10 mouse cellular contexts compared by ENCODE assay signal in the genomic region with DNA sequence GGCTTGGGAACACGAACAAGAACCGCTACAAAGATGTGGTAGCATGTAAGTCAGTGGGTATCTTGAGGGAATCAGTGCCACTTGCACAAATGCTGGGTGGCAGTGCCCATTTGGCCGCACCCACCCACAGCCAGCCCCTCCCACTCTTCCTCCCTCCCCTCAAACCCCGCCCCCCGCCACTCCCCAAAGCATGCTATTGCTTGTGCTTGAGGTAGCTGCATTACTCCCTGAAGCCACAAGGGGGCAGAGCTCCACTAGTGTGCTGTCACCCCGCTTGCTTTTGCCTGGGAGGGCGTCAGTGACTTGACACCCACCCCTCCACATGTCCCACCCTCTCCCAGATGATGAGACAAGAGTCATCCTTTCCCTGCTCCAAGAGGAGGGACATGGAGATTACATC. TPM values are rescaled to one million over a fixed set of nuclear protein-coding genes. Genes with fewer than 3 reads are reported as not detected.
A peak's percentile ranks its signal among the peaks of the same experiment; 100 is the strongest.
DNase-seq lines count a peak whose midpoint lies in the region; ATAC-seq and TF ChIP-seq lines count a peak whose summit lies in the region.
"Had no signal": no experiment of that assay in that cellular context is flagged by ENCODE, and none has a peak within 500 bp of the region (broad histone marks: within the 10 kb centered on the region; RNA-seq: fewer than 3 reads in every experiment).

No protein-coding gene starts in this region.

- no peak overlapping the region for H3K9ac ChIP-seq in hindbrain, embryonic 13.5 days
- H3K9ac ChIP-seq: limb, embryonic 15.5 days had no signal

- H3K4me2 ChIP-seq in hindbrain, embryonic 13.5 days, result no peak overlapping the region
- H3K4me2 ChIP-seq: limb, embryonic 15.5 days had no signal

- peak; percentile 63 for DNase-seq in hindbrain, embryonic 10.5 days (ENCODE audit: low spot score)
- peak; percentile 64 to 77 for DNase-seq in CD8-positive naive resting alpha-beta T cell, adult 2 months (ENCODE audit: low read depth in 2 of 2, low spot score in 2 of 2)
- DNase-seq in c-Kit-positive CD71-positive TER-119-negative erythroid progenitor cells, embryonic 14.5 days (ENCODE audit: low read depth), result peak; percentile 56
- peak; percentile 60 for DNase-seq in gastrocnemius, postnatal 14 days
- peak; percentile 48 to 76 for DNase-seq in layer of hippocampus, adult 2 months (ENCODE audit: low spot score in 2 of 2)
- DNase-seq in spleen, postnatal 4 days (ENCODE audit: low spot score in 2 of 2), result peak; percentile 81 to 92

- H3K9me3 ChIP-seq in hindbrain, embryonic 10.5 days, result no peaks in the 10 kb centered on the region
- H3K9me3 ChIP-seq in hindbrain, embryonic 13.5 days, result no peaks in the 10 kb centered on the region
- H3K9me3 ChIP-seq: limb, embryonic 15.5 days had no signal

- 11% methylated on average over 7 of the region's 7 CpGs for WGBS in hindbrain, embryonic 10.5 days
- 17% methylated on average over 7 of the region's 7 CpGs for WGBS in hindbrain, embryonic 13.5 days

- H3K4me3 ChIP-seq in hindbrain, embryonic 10.5 days, result no peak overlapping the region
- H3K4me3 ChIP-seq in hindbrain, embryonic 13.5 days, result no peak overlapping the region
- H3K4me3 ChIP-seq in layer of hippocampus, adult 2 months, result no peak overlapping the region
- H3K4me3 ChIP-seq: limb, embryonic 15.5 days had no signal

- intact Hi-C loops in gastrocnemius, postnatal 14 days (cut with DNase I; ENCODE audit: low total_unique reads), result no loop called here

- peaks cover 48% of the 10 kb centered on the region for H3K27me3 ChIP-seq in hindbrain, embryonic 10.5 days (ENCODE audit: insufficient read depth, poor library complexity, severe bottlenecking)
- peaks cover 40% of the 10 kb centered on the region for H3K27me3 ChIP-seq in hindbrain, embryonic 13.5 days

- peaks cover 11% of the 10 kb centered on the region for H3K4me1 ChIP-seq in hindbrain, embryonic 10.5 days (replicated peaks)
- peaks cover 11% of the 10 kb centered on the region for H3K4me1 ChIP-seq in hindbrain, embryonic 13.5 days (replicated peaks)

- ATAC-seq in hindbrain, embryonic 13.5 days (ENCODE audit: low FRiP score), result no peak
- ATAC-seq in megakaryocyte progenitor cell, adult 5-6 weeks (replicated peaks; ENCODE audit: poor library complexity), result peak; percentile 62

- TF ChIP-seq CTCF in layer of hippocampus, adult 2 months (conservative IDR thresholded peaks at IDR 0.05), result peak; percentile 77

- no peaks in the 10 kb centered on the region for H3K36me3 ChIP-seq in hindbrain, embryonic 10.5 days
- no peaks in the 10 kb centered on the region for H3K36me3 ChIP-seq in hindbrain, embryonic 13.5 days
- H3K36me3 ChIP-seq: limb, embryonic 15.5 days had no signal

- no peak overlapping the region for H3K27ac ChIP-seq in hindbrain, embryonic 10.5 days
- H3K27ac ChIP-seq in hindbrain, embryonic 13.5 days, result no peak overlapping the region
- H3K27ac ChIP-seq in layer of hippocampus, adult 2 months, result no peak overlapping the region
- H3K27ac ChIP-seq: limb, embryonic 15.5 days had no signal

RNA-seq across cellular contexts. Expression of a gene that starts 3.2 kb away (rescaled TPM):
- polyA plus RNA-seq in hindbrain, embryonic 10.5 days (2016; fragmentation: Nextera tagmentation; extraction: Ambion mirVana), result 8.0 and 10.9 TPM in 2 replicates
- polyA plus RNA-seq in hindbrain, embryonic 13.5 days (2015; fragmentation: Nextera tagmentation; extraction: Ambion mirVana), result 7.4 and 8.2 TPM in 2 replicates
- 1 to 10 TPM; 2.6 to 3.1 TPM for total RNA-seq in gastrocnemius, postnatal 14 days (2021)
- total RNA-seq in layer of hippocampus, adult 2 months (2021), result 1 to 10 TPM; 5.0 to 6.3 TPM
- total RNA-seq in megakaryocyte progenitor cell, adult 5-6 weeks (2015), result 51.7 and 55.5 TPM in 2 replicates
- 287 and 316 TPM in 2 replicates for total RNA-seq in megakaryocyte progenitor cell, adult 5-6 weeks (2017)

RNA-seq across cellular contexts. Expression of a gene that starts 23.1 kb away (rescaled TPM):
- polyA plus RNA-seq in hindbrain, embryonic 10.5 days (2016; fragmentation: Nextera tagmentation; extraction: Ambion mirVana), result 107 and 123 TPM in 2 replicates
- 59.8 and 61.5 TPM in 2 replicates for polyA plus RNA-seq in hindbrain, embryonic 13.5 days (2015; fragmentation: Nextera tagmentation; extraction: Ambion mirVana)
- total RNA-seq in gastrocnemius, postnatal 14 days (2021), result 10 to 100 TPM; 15.2 to 15.7 TPM
- total RNA-seq in layer of hippocampus, adult 2 months (2021), result 10 to 100 TPM; 34.5 to 36.6 TPM
- 53.6 and 69.7 TPM in 2 replicates for total RNA-seq in megakaryocyte progenitor cell, adult 5-6 weeks (2015)
- 29.5 and 32.1 TPM in 2 replicates for total RNA-seq in megakaryocyte progenitor cell, adult 5-6 weeks (2017)

RNA-seq across cellular contexts. Expression of a gene that starts 23.3 kb away (rescaled TPM):
- 72.9 and 79.3 TPM in 2 replicates for polyA plus RNA-seq in hindbrain, embryonic 10.5 days (2016; fragmentation: Nextera tagmentation; extraction: Ambion mirVana)
- 68.9 and 69.4 TPM in 2 replicates for polyA plus RNA-seq in hindbrain, embryonic 13.5 days (2015; fragmentation: Nextera tagmentation; extraction: Ambion mirVana)
- total RNA-seq in gastrocnemius, postnatal 14 days (2021), result 10 to 100 TPM; 11.3 to 13.0 TPM
- 10 to 100 TPM; 19.2 to 20.3 TPM for total RNA-seq in layer of hippocampus, adult 2 months (2021)
- total RNA-seq in megakaryocyte progenitor cell, adult 5-6 weeks (2015), result 52.4 and 54.5 TPM in 2 replicates
- 65.5 and 65.9 TPM in 2 replicates for total RNA-seq in megakaryocyte progenitor cell, adult 5-6 weeks (2017)

RNA-seq across cellular contexts. Expression of a gene that starts 35.4 kb away (rescaled TPM):
- polyA plus RNA-seq in hindbrain, embryonic 10.5 days (2016; fragmentation: Nextera tagmentation; extraction: Ambion mirVana), result not detected in 2 replicates
- not detected in 2 replicates for polyA plus RNA-seq in hindbrain, embryonic 13.5 days (2015; fragmentation: Nextera tagmentation; extraction: Ambion mirVana)
- not detected for total RNA-seq in gastrocnemius, postnatal 14 days (2021)
- not detected for total RNA-seq in layer of hippocampus, adult 2 months (2021)
- 0.29 TPM in 1 of 2 replicates, not detected in the other for total RNA-seq in megakaryocyte progenitor cell, adult 5-6 weeks (2015)
- total RNA-seq in megakaryocyte progenitor cell, adult 5-6 weeks (2017), result not detected in 2 replicates
- total RNA-seq: adrenal gland, postnatal 4 days had no signal
- polyA plus RNA-seq: limb, embryonic 15.5 days had no signal

Comparison
In these comparisons a context has a peak if more than half of its experiments do, and no peak if none do; other contexts are left out.
1. RNA of a gene that starts 3.2 kb away (total RNA-seq): 51.7 to 316 TPM in megakaryocyte progenitor cell, adult 5-6 weeks; 5.0 to 6.3 TPM in layer of hippocampus, adult 2 months and 2.6 to 3.1 TPM in gastrocnemius, postnatal 14 days; every median in the first group is over 4 times any median in the second.
2. Peak in every context shown above with its lines, with median percentiles within 50 percentile points of each other: DNase-seq.